Mouse (Mus musculus) CH12.LX (cell line): Measurements from ENCODE around the gene Cadm2. TPM values are rescaled to one million over a fixed set of nuclear protein-coding genes. Genes with fewer than 3 reads are reported as not detected.

Experiments used
- DNase-seq: peaks from one replicate; pipeline ENCODE4 v3.0.0-alpha.2; 2013; ENCODE audit errors: extremely low read depth
- H3K27ac ChIP-seq: 2 replicates; pipeline ENCODE4 v1.5.1; 2012; ENCODE audit warnings: low read depth, mild to moderate bottlenecking, control low read depth, moderate library complexity; ENCODE audit not compliant: insufficient read depth
- H3K27me3 ChIP-seq: replicated peaks from 2 replicates; pipeline ENCODE3; 2012; ENCODE audit warnings: inconsistent platforms
- H3K36me3 ChIP-seq, 2 experiments: replicated peaks in 1 of 2; 2 replicates each; pipeline versions ENCODE3 to v1.6.1; 2012; ENCODE audit warnings: inconsistent platforms in 1 of 2, low read length in 1 of 2, mild to moderate bottlenecking in 1 of 2, mixed read lengths in 1 of 2, moderate library complexity in 1 of 2; ENCODE audit not compliant: control insufficient read depth in 1 of 2, insufficient read depth in 1 of 2
- H3K4me1 ChIP-seq, 2 experiments: 2 replicates each; pipeline ENCODE4 v1.6.1; 2012; ENCODE audit warnings: inconsistent platforms in 1 of 2, moderate library complexity in 1 of 2; ENCODE audit not compliant: insufficient read depth in 2 of 2, control insufficient read depth in 1 of 2
- H3K4me2 ChIP-seq: 2 replicates; pipeline ENCODE4 v1.6.1; 2012; ENCODE audit warnings: low read depth, mild to moderate bottlenecking, control low read depth; ENCODE audit not compliant: poor library complexity, insufficient read depth, severe bottlenecking
- H3K4me3 ChIP-seq, 3 experiments: fragments of 150-350 bp in 1 of 3; sonication (generic) in 1 of 3; replicated peaks in 1 of 3; 2 replicates each; pipeline versions ENCODE3 to v1.5.1; 2011 to 2012; ENCODE audit warnings: low read depth in 2 of 3, low read length in 2 of 3, mild to moderate bottlenecking in 2 of 3, moderate library complexity in 2 of 3, control low read depth in 1 of 3, improper control_type of control experiment in 1 of 3, inconsistent platforms in 1 of 3, mixed read lengths in 1 of 3; ENCODE audit not compliant: poor library complexity in 1 of 3
- H3K79me2 ChIP-seq: replicated peaks from 2 replicates; pipeline ENCODE4 v1.6.1; 2012; ENCODE audit warnings: mild to moderate bottlenecking, moderate library complexity; ENCODE audit not compliant: control insufficient read depth, poor library complexity, insufficient read depth, severe bottlenecking; ENCODE audit errors: extremely low read depth
- H3K9ac ChIP-seq: 2 replicates; pipeline ENCODE4 v1.6.1; 2012; ENCODE audit warnings: low read depth, mild to moderate bottlenecking, control low read depth, moderate library complexity; ENCODE audit not compliant: insufficient read depth
- H3K9me3 ChIP-seq: replicated peaks from 2 replicates; pipeline ENCODE3; 2012; ENCODE audit warnings: low read length, inconsistent platforms, mixed read lengths
- CHD1 ChIP-seq: IDR thresholded peaks from 2 replicates; pipeline ENCODE4 v1.6.1; 2012; ENCODE audit warnings: low read depth, low read length, improper control_type of control experiment, inconsistent platforms
- CHD2 ChIP-seq: IDR thresholded peaks from 2 replicates; pipeline ENCODE4 v1.6.1; 2011; ENCODE audit warnings: low read length, improper control_type of control experiment
- E2F4 ChIP-seq: IDR thresholded peaks from 2 replicates; pipeline ENCODE4 v1.6.1; 2011; ENCODE audit warnings: low read depth, low read length, improper control_type of control experiment; ENCODE audit not compliant: insufficient replicate concordance
- EP300 ChIP-seq: IDR thresholded peaks from 2 replicates; pipeline ENCODE4 v1.6.1; 2011; ENCODE audit warnings: low read length, improper control_type of control experiment
- HCFC1 ChIP-seq: IDR thresholded peaks from 2 replicates; pipeline ENCODE4 v1.6.1; 2012; ENCODE audit warnings: low read depth, mild to moderate bottlenecking, inconsistent platforms, low read length, improper control_type of control experiment
- IRF4 ChIP-seq: IDR thresholded peaks from 2 replicates; pipeline ENCODE4 v1.6.1; 2014; ENCODE audit warnings: low read depth, mild to moderate bottlenecking, inconsistent platforms, low read length, improper control_type of control experiment
- JUN ChIP-seq: IDR thresholded peaks from 2 replicates; pipeline ENCODE4 v1.6.1; 2011; ENCODE audit warnings: low read depth, mild to moderate bottlenecking, low read length, improper control_type of control experiment, moderate library complexity; ENCODE audit not compliant: insufficient read depth
- JUND ChIP-seq: conservative IDR thresholded peaks from 2 replicates; pipeline ENCODE4 v1.6.1; 2011; ENCODE audit warnings: low read depth, low read length, improper control_type of control experiment
- MAFK ChIP-seq: IDR thresholded peaks from 2 replicates; pipeline ENCODE4 v1.6.1; 2011; ENCODE audit warnings: low read length, improper control_type of control experiment; ENCODE audit not compliant: insufficient replicate concordance
- MAX ChIP-seq: IDR thresholded peaks from 2 replicates; pipeline ENCODE4 v1.6.1; 2011; ENCODE audit warnings: low read length, improper control_type of control experiment
- MEF2A ChIP-seq: IDR thresholded peaks from 2 replicates; pipeline ENCODE4 v1.6.1; 2014; ENCODE audit warnings: low read depth, mild to moderate bottlenecking, inconsistent platforms, low read length, improper control_type of control experiment, borderline replicate concordance
- NELFE ChIP-seq: IDR thresholded peaks from 2 replicates; pipeline ENCODE4 v1.6.1; 2011; ENCODE audit warnings: low read depth, low read length, improper control_type of control experiment
- NRF1 ChIP-seq: IDR thresholded peaks from 2 replicates; pipeline ENCODE4 v1.6.1; 2014; ENCODE audit warnings: low read depth, mild to moderate bottlenecking, inconsistent platforms, low read length, improper control_type of control experiment, moderate library complexity
- POLR2A ChIP-seq: IDR thresholded peaks from 2 replicates; pipeline ENCODE4 v1.6.1; 2011; ENCODE audit warnings: low read depth, mild to moderate bottlenecking, improper control_type of control experiment, low read length
- POLR2AphosphoS2 ChIP-seq: IDR thresholded peaks from 2 replicates; pipeline ENCODE4 v1.6.1; 2011; ENCODE audit warnings: low read depth, low read length, improper control_type of control experiment
- RAD21 ChIP-seq: IDR thresholded peaks from 2 replicates; pipeline ENCODE4 v1.6.1; 2011; ENCODE audit warnings: low read depth, mild to moderate bottlenecking, low read length, improper control_type of control experiment, moderate library complexity
- SMC3 ChIP-seq: IDR thresholded peaks from 2 replicates; pipeline ENCODE4 v1.6.1; 2011; ENCODE audit warnings: low read depth, low read length, improper control_type of control experiment
- TBP ChIP-seq: conservative IDR thresholded peaks from 2 replicates; pipeline ENCODE4 v1.6.1; 2011; ENCODE audit warnings: low read depth, low read length, improper control_type of control experiment
- TCF12 ChIP-seq: IDR thresholded peaks from 2 replicates; pipeline ENCODE4 v1.6.1; 2014; ENCODE audit warnings: low read depth, mild to moderate bottlenecking, inconsistent platforms, low read length, improper control_type of control experiment
- UBTF ChIP-seq: IDR thresholded peaks from 2 replicates; pipeline ENCODE4 v1.6.1; 2012; ENCODE audit warnings: low read depth, mild to moderate bottlenecking, inconsistent platforms, low read length, improper control_type of control experiment, moderate library complexity
- USF1 ChIP-seq: IDR thresholded peaks from 2 replicates; pipeline ENCODE4 v1.6.1; 2014; ENCODE audit warnings: low read depth, mild to moderate bottlenecking, inconsistent platforms, low read length, improper control_type of control experiment
- USF2 ChIP-seq: conservative IDR thresholded peaks from 2 replicates; pipeline ENCODE4 v1.6.1; 2011; ENCODE audit warnings: low read depth, low read length, improper control_type of control experiment
- ZKSCAN1 ChIP-seq: IDR thresholded peaks from 2 replicates; pipeline ENCODE4 v1.6.1; 2012; ENCODE audit warnings: low read depth, inconsistent platforms, low read length, improper control_type of control experiment, borderline replicate concordance
- ZMIZ1 ChIP-seq: IDR thresholded peaks from 2 replicates; pipeline ENCODE4 v1.6.1; 2012; ENCODE audit warnings: low read depth, mild to moderate bottlenecking, inconsistent platforms, low read length, improper control_type of control experiment
- ZNF384 ChIP-seq: IDR thresholded peaks from 2 replicates; pipeline ENCODE4 v1.6.1; 2012; ENCODE audit warnings: low read depth, low read length, improper control_type of control experiment, inconsistent platforms
- dilution Hi-C: fragments of 300-500 bp; cut with MboI; formaldehyde crosslinking; loops from 2 replicates; pipeline ENCODE4 v1.14.3; 2020; ENCODE audit warnings: low sequenced_read_pairs; ENCODE audit not compliant: extremely low pct_unique_long_range_greater_than_20kb, extremely low pct_ligation_motif_present
- in situ Hi-C: fragments of 300-500 bp; cut with MboI; formaldehyde crosslinking; loops from 3 replicates; pipeline ENCODE4 v1.14.3; 2019; ENCODE audit warnings: low sequenced_read_pairs, low pct_ligation_motif_present, low pct_unique_long_range_greater_than_20kb, mixed read lengths
- polyA plus RNA-seq: library from polyadenylated mRNA; unstranded; fragments of >175 nt; gene quantifications from 2 replicates; pipeline ENCODE4 v1.2.1, GENCODE M21; 2012; ENCODE audit warnings: low read depth; ENCODE audit not compliant: insufficient read length
- total RNA-seq, 2 experiments: library from RNA; depleted of rRNA; stranded (reverse); fragments of 300-350 nt in 1 of 2; fragments of >200 nt in 1 of 2; gene quantifications; 2 replicates each; pipeline ENCODE4 v1.2.3; 2012 to 2014

Cadm2 gene
- total and polyA plus RNA-seq, 3 experiments = not detected

DNA sequence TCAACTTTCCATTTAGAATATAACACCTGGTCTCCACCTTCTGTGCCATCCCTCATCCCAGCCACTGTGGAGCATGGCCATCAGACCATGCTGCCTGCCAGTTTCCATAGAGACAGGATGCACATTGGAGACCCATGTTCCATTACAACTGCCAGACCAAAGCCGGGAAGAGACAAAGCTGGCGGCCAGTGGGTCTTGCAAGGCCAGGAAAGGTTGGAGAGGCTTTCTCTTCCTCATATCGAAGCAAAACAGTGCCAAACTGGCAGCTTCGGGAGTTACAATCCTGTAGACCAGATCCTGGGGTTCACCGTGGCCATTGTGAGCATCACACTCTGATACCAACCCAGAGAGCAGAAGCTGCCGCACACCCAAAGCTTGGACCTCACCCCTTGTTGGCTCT lies 728.3 kb downstream of the Cadm2 start:
- Histone ChIP-seq H3K27ac (no peak overlapping the region), H3K79me2 (no peaks in the 10 kb centered on the region), H3K9ac (no peak overlapping the region), H3K27me3 (no peaks in the 10 kb centered on the region), H3K9me3 (peaks cover 57% of the 10 kb centered on the region), H3K4me3 (no peak overlapping the region), H3K4me2 (no peak overlapping the region), H3K36me3 (no peaks in the 10 kb centered on the region), H3K4me1 (no peaks in the 10 kb centered on the region)
- DNase-seq = no peak
- in situ Hi-C loops = no loop called here
- dilution Hi-C loops = no loop called here
- TF ChIP-seq CHD1 (no peak), NRF1 (no peak), USF1 (no peak), MAFK (no peak), HCFC1 (no peak), TCF12 (no peak), ZMIZ1 (no peak), RAD21 (no peak), SMC3 (no peak), TBP (no peak), POLR2A (no peak), ZKSCAN1 (no peak), NELFE (no peak), ZNF384 (no peak), JUN (no peak), JUND (no peak), USF2 (no peak)

DNA sequence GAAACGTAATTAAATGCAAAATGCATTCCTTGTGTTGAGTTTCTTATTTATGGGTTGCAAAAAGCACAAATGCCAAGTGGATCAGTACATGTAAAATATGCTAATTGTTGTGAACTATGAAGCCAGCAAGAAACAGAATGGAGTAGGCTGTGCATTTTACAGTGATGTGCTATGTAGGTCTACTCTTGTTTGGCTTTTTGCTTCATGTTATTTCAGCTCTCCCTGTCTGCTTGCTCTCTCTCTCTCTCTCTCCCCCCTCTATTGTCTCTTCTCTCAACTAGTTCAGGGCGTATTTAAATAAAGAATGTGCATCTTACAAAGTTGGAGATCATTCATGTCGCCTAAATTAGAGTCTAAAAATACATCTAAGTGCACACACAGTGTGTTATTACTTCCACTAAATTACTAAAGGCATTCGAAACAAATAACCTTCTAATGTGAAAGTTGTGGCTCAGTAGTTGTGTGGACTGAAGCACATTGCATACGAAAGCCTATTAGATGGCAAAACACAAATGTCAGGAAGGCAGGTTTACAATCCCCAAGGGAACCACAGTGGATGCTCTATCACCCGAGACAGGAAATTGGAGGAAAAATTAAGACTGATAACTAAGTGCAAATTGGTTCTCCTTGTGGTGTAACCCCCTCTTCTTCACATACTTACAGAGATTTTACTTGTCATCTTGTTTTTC lies 729.0 kb downstream of the Cadm2 start:
- dilution Hi-C loops (no loop called here), in situ Hi-C loops (no loop called here)
- peaks cover 64% of the 10 kb centered on the region for H3K9me3 ChIP-seq
- no peak for DNase-seq
- H3K36me3 ChIP-seq = no peaks in the 10 kb centered on the region
- no peak overlapping the region for H3K27ac ChIP-seq
- no peak overlapping the region for H3K4me3 ChIP-seq
- no peaks in the 10 kb centered on the region for H3K79me2 ChIP-seq
- no peak overlapping the region for H3K9ac ChIP-seq
- H3K27me3 ChIP-seq = no peaks in the 10 kb centered on the region
- no peak overlapping the region for H3K4me2 ChIP-seq
- H3K4me1 ChIP-seq = no peaks in the 10 kb centered on the region
- TF ChIP-seq ZMIZ1 = no peak
- TF ChIP-seq POLR2AphosphoS2 = no peak
- TF ChIP-seq E2F4 = no peak
- no peak for TF ChIP-seq EP300
- TF ChIP-seq ZNF384 = no peak
- TF ChIP-seq SMC3 = no peak
- TF ChIP-seq CHD1 = no peak
- TF ChIP-seq MAX = no peak
- TF ChIP-seq UBTF = no peak
- TF ChIP-seq NRF1 = no peak
- no peak for TF ChIP-seq IRF4
- no peak for TF ChIP-seq CHD2
- no peak for TF ChIP-seq RAD21
- TF ChIP-seq POLR2A = no peak
- TF ChIP-seq MEF2A = no peak
- TF ChIP-seq, all 38 proteins: peak for 0
